Mouse (Mus musculus): ENCODE results near the gene Capn15. TPM values are rescaled to one million over a fixed set of nuclear protein-coding genes. Genes with fewer than 3 reads are reported as not detected.
A peak's percentile ranks its signal among the peaks of the same experiment; 100 is the strongest.

Gene Capn15
- total and polyA plus RNA-seq, 3 experiments = 3.2 to 41.6 (median 17.3) TPM

DNA sequence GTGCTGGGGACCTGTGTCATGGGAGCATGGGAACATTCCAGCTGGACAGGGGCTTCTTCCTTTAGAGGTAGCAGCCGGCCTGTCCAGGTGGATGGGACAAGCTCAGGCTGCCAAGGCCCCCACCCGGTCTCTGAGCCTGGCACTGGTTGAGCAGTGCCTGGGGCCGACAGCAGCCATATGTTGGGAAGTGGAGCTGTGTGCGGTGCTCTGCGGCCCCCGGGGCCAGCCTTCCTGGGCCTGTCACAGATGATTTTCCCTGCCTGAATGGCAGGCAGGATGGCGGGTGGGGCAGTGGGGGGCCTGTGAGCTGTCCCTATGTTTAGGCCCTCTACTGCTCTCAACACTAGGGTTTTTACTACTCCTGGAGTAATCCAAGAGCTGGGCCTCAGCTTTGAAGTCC lies 29.4 kb downstream of the Capn15 start:
- Histone ChIP-seq H3K9me3 (replicated peaks) (peaks cover 5% of the 10 kb centered on the region), H3K4me1 (ENCODE audit: insufficient read depth, low read depth, low read length) (peaks cover 30% of the 10 kb centered on the region), H3K27me3 (ENCODE audit: insufficient read depth, low read length) (peaks cover 24% of the 10 kb centered on the region), H3K4me3 (ENCODE audit: low read depth, low read length) (no peak overlapping the region), H3K36me3 (replicated peaks) (peaks cover 51% of the 10 kb centered on the region)
- ATAC-seq (ENCODE audit: extremely low read depth, insufficient number of reproducible peaks, low FRiP score, poor library complexity, severe bottlenecking) (no peak), DNase-seq (ENCODE audit: low spot score) (no peak)
- TF ChIP-seq POLR2AphosphoS5 (IDR thresholded peaks at IDR 0.05; ENCODE audit: insufficient replicate concordance, low read depth, low read length) = no peak

DNA sequence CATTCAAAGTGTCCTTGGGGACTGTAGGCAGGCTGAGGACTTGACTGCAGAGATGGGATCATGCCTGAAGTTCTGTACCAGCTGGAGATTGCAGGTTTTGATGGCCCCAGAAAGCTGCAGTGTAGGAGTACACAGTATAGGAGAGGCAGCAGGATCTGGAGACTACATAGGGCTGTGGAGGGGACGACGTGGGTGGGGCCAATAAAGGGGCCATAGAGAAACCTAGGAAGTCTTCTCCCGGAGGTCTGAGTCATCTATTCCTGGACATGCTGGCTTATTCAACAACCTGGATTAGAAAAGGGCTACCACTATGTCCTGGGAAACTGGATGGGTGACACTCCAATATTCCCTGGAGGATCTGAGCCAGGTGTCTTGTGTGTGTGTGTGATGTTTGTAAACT lies 29.9 kb downstream of the Capn15 start:
- peaks cover 27% of the 10 kb centered on the region for H3K27me3 ChIP-seq (ENCODE audit: insufficient read depth, low read length)
- no peak overlapping the region for H3K4me3 ChIP-seq (ENCODE audit: low read depth, low read length)
- peaks cover 5% of the 10 kb centered on the region for H3K9me3 ChIP-seq (replicated peaks)
- H3K4me1 ChIP-seq (ENCODE audit: insufficient read depth, low read depth, low read length) = peaks cover 30% of the 10 kb centered on the region
- ATAC-seq (ENCODE audit: extremely low read depth, insufficient number of reproducible peaks, low FRiP score, poor library complexity, severe bottlenecking) (no peak), DNase-seq (ENCODE audit: low spot score) (no peak)
- H3K36me3 ChIP-seq (replicated peaks) = peaks cover 48% of the 10 kb centered on the region
- TF ChIP-seq CTCF (IDR thresholded peaks at IDR 0.05; ENCODE audit: low read depth, low read length) (no peak), GATA1 (IDR thresholded peaks at IDR 0.05; ENCODE audit: borderline replicate concordance, low read length) (no peak), TAL1 (conservative IDR thresholded peaks at IDR 0.05; ENCODE audit: low read depth, low read length) (no peak), GATA2 (IDR thresholded peaks at IDR 0.05; ENCODE audit: borderline replicate concordance, low read depth, low read length) (no peak), POLR2AphosphoS5 (IDR thresholded peaks at IDR 0.05; ENCODE audit: insufficient replicate concordance, low read depth, low read length) (no peak)

DNA sequence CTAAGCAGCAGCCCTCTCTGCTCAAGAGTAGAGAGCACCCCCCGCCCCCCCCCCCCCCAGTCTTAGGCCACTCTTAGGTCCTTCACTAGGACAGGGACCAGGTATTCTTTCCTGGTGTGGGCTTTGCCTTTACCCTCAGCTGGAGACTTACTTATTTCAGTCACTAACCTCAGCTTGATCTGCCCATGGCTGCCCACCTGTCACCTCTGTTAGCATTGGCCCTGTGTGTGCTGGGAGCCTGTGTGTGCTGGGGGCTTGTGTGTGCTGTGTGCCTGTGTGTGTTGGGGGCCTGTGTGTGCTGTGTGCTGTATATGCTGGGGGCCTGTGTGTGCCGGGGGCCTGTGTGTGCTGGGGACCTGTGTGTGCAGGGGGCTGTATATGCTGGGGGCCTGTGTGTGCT lies 30.9 kb downstream of the Capn15 start:
- TF ChIP-seq GATA2 (IDR thresholded peaks at IDR 0.05; ENCODE audit: borderline replicate concordance, low read depth, low read length) (no peak), POLR2AphosphoS5 (IDR thresholded peaks at IDR 0.05; ENCODE audit: insufficient replicate concordance, low read depth, low read length) (no peak), GATA1 (IDR thresholded peaks at IDR 0.05; ENCODE audit: borderline replicate concordance, low read length) (no peak), TAL1 (conservative IDR thresholded peaks at IDR 0.05; ENCODE audit: low read depth, low read length) (no peak), CTCF (IDR thresholded peaks at IDR 0.05; ENCODE audit: low read depth, low read length) (no peak)
- peaks cover 38% of the 10 kb centered on the region for H3K36me3 ChIP-seq (replicated peaks)

DNA sequence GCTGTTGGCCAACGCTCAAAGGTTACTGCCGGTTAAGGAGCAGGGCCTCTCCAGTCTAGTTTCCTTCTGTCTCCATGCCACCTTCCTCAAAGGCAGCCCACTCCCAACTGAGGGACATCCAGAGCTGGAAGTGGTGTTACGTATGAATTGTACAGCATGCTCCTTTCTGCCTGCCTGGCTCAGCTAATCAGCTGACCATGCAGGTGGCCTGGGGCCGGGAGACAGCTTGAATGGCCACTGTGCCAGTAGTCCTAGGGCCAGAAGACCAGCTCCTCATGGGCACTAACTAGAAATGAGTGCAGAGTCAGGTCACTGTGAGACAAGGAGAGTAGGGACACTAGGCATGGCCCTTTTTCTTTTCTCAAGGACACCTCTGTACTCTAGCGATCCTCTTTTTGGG lies 32.4 kb downstream of the Capn15 start:
- ATAC-seq (ENCODE audit: extremely low read depth, insufficient number of reproducible peaks, low FRiP score, poor library complexity, severe bottlenecking) = no peak
- Histone ChIP-seq H3K4me1 (ENCODE audit: insufficient read depth, low read depth, low read length) (peaks cover 28% of the 10 kb centered on the region), H3K36me3 (replicated peaks) (peaks cover 22% of the 10 kb centered on the region), H3K4me3 (ENCODE audit: low read depth, low read length) (no peak overlapping the region), H3K27me3 (ENCODE audit: insufficient read depth, low read length) (peaks cover 38% of the 10 kb centered on the region), H3K9me3 (replicated peaks) (peaks cover 5% of the 10 kb centered on the region)
- no peak for TF ChIP-seq GATA1 (IDR thresholded peaks at IDR 0.05; ENCODE audit: borderline replicate concordance, low read length)
- no peak for TF ChIP-seq POLR2AphosphoS5 (IDR thresholded peaks at IDR 0.05; ENCODE audit: insufficient replicate concordance, low read depth, low read length)
- no peak for TF ChIP-seq CTCF (IDR thresholded peaks at IDR 0.05; ENCODE audit: low read depth, low read length)
- no peak for TF ChIP-seq GATA2 (IDR thresholded peaks at IDR 0.05; ENCODE audit: borderline replicate concordance, low read depth, low read length)
- no peak for TF ChIP-seq TAL1 (conservative IDR thresholded peaks at IDR 0.05; ENCODE audit: low read depth, low read length)
- no peak for DNase-seq (ENCODE audit: low spot score)

More for the DNA sequence above, 30.9 kb downstream of the Capn15 start:
- Histone ChIP-seq H3K4me3 (ENCODE audit: low read depth, low read length) (no peak overlapping the region), H3K9me3 (replicated peaks) (peaks cover 5% of the 10 kb centered on the region), H3K4me1 (ENCODE audit: insufficient read depth, low read depth, low read length) (peaks cover 30% of the 10 kb centered on the region), H3K27me3 (ENCODE audit: insufficient read depth, low read length) (peaks cover 38% of the 10 kb centered on the region)
- no peak for ATAC-seq (ENCODE audit: extremely low read depth, insufficient number of reproducible peaks, low FRiP score, poor library complexity, severe bottlenecking)
- no peak for DNase-seq (ENCODE audit: low spot score)

DNA sequence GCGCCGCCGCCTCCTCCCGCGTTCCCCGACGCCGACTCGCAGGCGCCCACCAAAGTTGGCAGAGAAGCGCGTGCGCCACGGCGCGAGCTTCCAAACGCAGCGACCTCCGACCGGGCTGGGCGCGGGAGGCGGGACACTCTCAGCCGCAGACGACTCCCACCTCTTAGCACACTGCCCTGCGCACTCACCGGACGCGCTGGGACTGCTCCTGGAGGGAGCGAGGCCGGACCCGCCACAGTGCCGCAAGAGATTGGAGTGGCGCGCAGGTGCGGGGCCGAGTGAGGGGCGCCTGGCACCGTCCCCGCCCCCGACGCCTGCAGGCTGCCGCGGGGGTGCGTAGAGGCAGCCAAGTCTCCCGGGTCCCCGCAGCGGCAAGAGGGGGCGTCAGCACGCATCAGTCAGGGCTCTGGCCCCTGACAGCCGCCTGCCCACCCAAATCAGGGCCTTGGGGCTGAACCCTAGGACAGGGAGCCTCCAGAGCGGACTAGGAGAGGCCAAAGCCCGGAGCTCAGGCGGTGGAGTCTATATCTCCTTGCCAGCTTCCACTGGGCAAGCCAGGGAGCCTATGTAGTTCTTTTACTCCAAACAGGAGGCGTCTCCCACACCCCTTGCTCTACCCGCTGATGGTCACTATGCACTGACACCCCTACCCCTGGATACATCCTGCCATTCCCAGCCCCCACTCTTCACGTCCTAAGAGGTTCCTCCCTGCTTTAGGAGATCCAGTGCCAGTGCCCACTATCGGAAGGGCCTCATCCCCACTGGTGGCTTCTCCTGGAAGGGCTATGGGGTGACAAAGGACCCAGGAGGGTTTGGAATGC lies 33.6 kb downstream of the Capn15 start, which contains the start of gene A930017K11Rik:
Gene A930017K11Rik, minus strand, starts transcription at position 763 of the 821 bp plus-strand sequence.
- no peak for DNase-seq (ENCODE audit: low spot score)
- H3K36me3 ChIP-seq (replicated peaks) = peaks cover 11% of the 10 kb centered on the region
- TF ChIP-seq POLR2AphosphoS5 (IDR thresholded peaks at IDR 0.05; ENCODE audit: insufficient replicate concordance, low read depth, low read length) (no peak), GATA1 (IDR thresholded peaks at IDR 0.05; ENCODE audit: borderline replicate concordance, low read length) (no peak), TAL1 (conservative IDR thresholded peaks at IDR 0.05; ENCODE audit: low read depth, low read length) (no peak), CTCF (IDR thresholded peaks at IDR 0.05; ENCODE audit: low read depth, low read length) (no peak), GATA2 (IDR thresholded peaks at IDR 0.05; ENCODE audit: borderline replicate concordance, low read depth, low read length) (no peak)
- ATAC-seq (ENCODE audit: extremely low read depth, insufficient number of reproducible peaks, low FRiP score, poor library complexity, severe bottlenecking) = no peak
- peaks cover 5% of the 10 kb centered on the region for H3K9me3 ChIP-seq (replicated peaks)
- H3K4me1 ChIP-seq (ENCODE audit: insufficient read depth, low read depth, low read length) = peaks cover 38% of the 10 kb centered on the region
- H3K27me3 ChIP-seq (ENCODE audit: insufficient read depth, low read length) = peaks cover 38% of the 10 kb centered on the region
- H3K4me3 ChIP-seq (ENCODE audit: low read depth, low read length) = peak within 1 kb of the TSS; percentile 38; the same call in 1 of the 2 replicates

DNA sequence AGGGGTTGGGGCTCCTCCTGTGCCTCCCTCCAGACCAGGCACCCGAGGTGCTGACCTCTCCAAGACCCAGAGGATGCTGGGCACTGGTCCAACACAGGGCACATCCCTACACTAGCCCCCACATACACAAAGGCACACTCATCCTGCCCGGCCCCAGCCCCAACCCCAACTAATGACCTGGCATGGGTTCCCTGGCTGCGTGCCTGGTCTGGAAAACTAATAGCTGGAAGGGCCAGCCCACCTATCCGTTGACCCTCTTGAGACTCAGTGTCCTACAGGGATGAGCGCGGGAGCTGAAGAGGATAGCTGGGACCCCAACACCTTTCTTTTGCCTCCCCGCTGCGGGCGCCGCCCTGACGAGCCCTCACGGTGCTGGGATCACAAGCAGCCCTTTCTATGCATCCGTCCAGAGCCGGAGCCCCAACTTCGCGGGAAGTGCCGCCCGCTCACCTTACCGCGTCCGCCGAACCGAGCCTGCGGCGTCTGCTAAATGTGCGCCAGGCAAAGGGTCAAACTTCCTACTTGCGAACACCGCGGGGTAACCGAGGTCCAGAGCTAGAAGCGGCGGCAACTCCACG lies 34.3 kb downstream of the Capn15 start:
- Histone ChIP-seq H3K36me3 (replicated peaks) (peaks cover 5% of the 10 kb centered on the region), H3K9me3 (replicated peaks) (peaks cover 5% of the 10 kb centered on the region), H3K4me3 (ENCODE audit: low read depth, low read length) (peak overlapping the region; percentile 38; the same call in 1 of the 2 replicates), H3K27me3 (ENCODE audit: insufficient read depth, low read length) (peaks cover 38% of the 10 kb centered on the region), H3K4me1 (ENCODE audit: insufficient read depth, low read depth, low read length) (peaks cover 45% of the 10 kb centered on the region)
- TF ChIP-seq GATA1 (IDR thresholded peaks at IDR 0.05; ENCODE audit: borderline replicate concordance, low read length) = no peak
- TF ChIP-seq TAL1 (conservative IDR thresholded peaks at IDR 0.05; ENCODE audit: low read depth, low read length) = no peak
- TF ChIP-seq POLR2AphosphoS5 (IDR thresholded peaks at IDR 0.05; ENCODE audit: insufficient replicate concordance, low read depth, low read length) = no peak
- no peak for TF ChIP-seq GATA2 (IDR thresholded peaks at IDR 0.05; ENCODE audit: borderline replicate concordance, low read depth, low read length)
- TF ChIP-seq CTCF (IDR thresholded peaks at IDR 0.05; ENCODE audit: low read depth, low read length) = no peak
- no peak for ATAC-seq (ENCODE audit: extremely low read depth, insufficient number of reproducible peaks, low FRiP score, poor library complexity, severe bottlenecking)
- no peak for DNase-seq (ENCODE audit: low spot score)

Data from G1E (cell line).